Mouse (Mus musculus) megakaryocyte, embryonic 14.5 days (primary cell): ENCODE measurements at regions not wholly inside any gene's neighbourhood (a gene's known extent, or its start where the extent isn't known, plus 50 kb on each side); places are given as distances from the start of the nearest gene placed in this dataset.
"Not testable (repeated sequence)": the region's sequence is repeated elsewhere in the genome, so short reads cannot be mapped to it uniquely, and the experiment has no call there.

Experiments used
- H3K27me3 ChIP-seq: replicated peaks from 2 replicates; pipeline ENCODE3; 2012; ENCODE audit warnings: inconsistent platforms
- H3K36me3 ChIP-seq: replicated peaks from 2 replicates; pipeline ENCODE3; 2012; ENCODE audit warnings: low read length, inconsistent platforms, mixed read lengths
- H3K4me1 ChIP-seq: 2 replicates; pipeline ENCODE4 v1.6.1; 2012; ENCODE audit warnings: inconsistent platforms
- H3K4me3 ChIP-seq: replicated peaks from 2 replicates; pipeline ENCODE3; 2012; ENCODE audit warnings: moderate library complexity, mild to moderate bottlenecking, inconsistent platforms
- H3K9me3 ChIP-seq: 2 replicates; pipeline ENCODE4 v1.6.1; 2012; ENCODE audit warnings: inconsistent platforms
- FLI1 ChIP-seq: IDR thresholded peaks from 2 replicates; pipeline ENCODE4 v1.6.1; 2012; ENCODE audit warnings: low read length, inconsistent platforms, mixed read lengths
- GATA1 ChIP-seq: IDR thresholded peaks from 3 replicates; pipeline ENCODE4 v1.6.1; 2012; ENCODE audit warnings: mixed read lengths, low read length, inconsistent platforms, borderline replicate concordance

GRCm38 (mm10) chr16:30792738-30793377 is 193.3 kb downstream of the Fam43a start:
- no peak overlapping the region for H3K4me3 ChIP-seq
- peaks cover 11% of the 10 kb centered on the region for H3K9me3 ChIP-seq
- H3K27me3 ChIP-seq = peaks cover 81% of the 10 kb centered on the region
- peaks cover 36% of the 10 kb centered on the region for H3K4me1 ChIP-seq
- no peaks in the 10 kb centered on the region for H3K36me3 ChIP-seq
- TF ChIP-seq FLI1 (no peak), GATA1 (no peak)

- Histone ChIP-seq H3K4me3 (no peak overlapping the region), H3K27me3 (peaks cover 80% of the 10 kb centered on the region), H3K4me1 (peaks cover 31% of the 10 kb centered on the region), H3K36me3 (no peaks in the 10 kb centered on the region), H3K9me3 (peaks cover 11% of the 10 kb centered on the region)
- TF ChIP-seq FLI1 = no peak
- TF ChIP-seq GATA1 = no peak
These were observed 193.8 kb downstream of the Fam43a start for GRCm38 (mm10) chr16:30793378-30793753.

GRCm38 (mm10) chr16:30793856-30794255 is 194.3 kb downstream of the Fam43a start:
- no peaks in the 10 kb centered on the region for H3K36me3 ChIP-seq
- TF ChIP-seq GATA1 (no peak), FLI1 (no peak)
- peaks cover 26% of the 10 kb centered on the region for H3K4me1 ChIP-seq
- H3K27me3 ChIP-seq = peaks cover 79% of the 10 kb centered on the region
- peaks cover 11% of the 10 kb centered on the region for H3K9me3 ChIP-seq
- H3K4me3 ChIP-seq = no peak overlapping the region

GRCm38 (mm10) chr16:30795501-30795904 is 196.0 kb downstream of the Fam43a start:
- peaks cover 18% of the 10 kb centered on the region for H3K4me1 ChIP-seq
- TF ChIP-seq GATA1 = no peak
- no peak for TF ChIP-seq FLI1
- no peaks in the 10 kb centered on the region for H3K36me3 ChIP-seq
- no peak overlapping the region for H3K4me3 ChIP-seq
- peaks cover 71% of the 10 kb centered on the region for H3K27me3 ChIP-seq
- H3K9me3 ChIP-seq = peaks cover 11% of the 10 kb centered on the region

- H3K27me3 ChIP-seq = peaks cover 65% of the 10 kb centered on the region
- TF ChIP-seq FLI1 (no peak), GATA1 (no peak)
- peaks cover 16% of the 10 kb centered on the region for H3K9me3 ChIP-seq
- no peak overlapping the region for H3K4me3 ChIP-seq
- no peaks in the 10 kb centered on the region for H3K36me3 ChIP-seq
- H3K4me1 ChIP-seq = peaks cover 14% of the 10 kb centered on the region
These were observed 196.6 kb downstream of the Fam43a start for GRCm38 (mm10) chr16:30796103-30796502.

- H3K36me3 ChIP-seq = no peaks in the 10 kb centered on the region
- H3K27me3 ChIP-seq = peaks cover 58% of the 10 kb centered on the region
- peaks cover 21% of the 10 kb centered on the region for H3K9me3 ChIP-seq
- H3K4me3 ChIP-seq = no peak overlapping the region
- H3K4me1 ChIP-seq = peaks cover 14% of the 10 kb centered on the region
- no peak for TF ChIP-seq GATA1
- no peak for TF ChIP-seq FLI1
These were observed 197.5 kb downstream of the Fam43a start for GRCm38 (mm10) chr16:30797006-30797405.

GRCm38 (mm10) chr16:30797973-30798471 is 198.5 kb downstream of the Fam43a start:
- TF ChIP-seq FLI1 (no peak), GATA1 (no peak)
- no peaks in the 10 kb centered on the region for H3K36me3 ChIP-seq
- peaks cover 21% of the 10 kb centered on the region for H3K9me3 ChIP-seq
- peaks cover 48% of the 10 kb centered on the region for H3K27me3 ChIP-seq
- H3K4me3 ChIP-seq = no peak overlapping the region
- peaks cover 10% of the 10 kb centered on the region for H3K4me1 ChIP-seq

- no peak for TF ChIP-seq GATA1
- TF ChIP-seq FLI1 = no peak
- peaks cover 21% of the 10 kb centered on the region for H3K9me3 ChIP-seq
- peaks cover 9% of the 10 kb centered on the region for H3K4me1 ChIP-seq
- no peak overlapping the region for H3K4me3 ChIP-seq
- H3K27me3 ChIP-seq = peaks cover 42% of the 10 kb centered on the region
- H3K36me3 ChIP-seq = no peaks in the 10 kb centered on the region
These were observed 199.0 kb downstream of the Fam43a start for GRCm38 (mm10) chr16:30798536-30798935.

- TF ChIP-seq GATA1 = no peak
- TF ChIP-seq FLI1 = no peak
- no peaks in the 10 kb centered on the region for H3K36me3 ChIP-seq
- H3K27me3 ChIP-seq = peaks cover 33% of the 10 kb centered on the region
- peaks cover 9% of the 10 kb centered on the region for H3K4me1 ChIP-seq
- H3K4me3 ChIP-seq = peak overlapping the region; percentile 35
- peaks cover 17% of the 10 kb centered on the region for H3K9me3 ChIP-seq
These were observed 200.4 kb downstream of the Fam43a start for GRCm38 (mm10) chr16:30799699-30800483.

- Histone ChIP-seq H3K36me3 (no peaks in the 10 kb centered on the region), H3K27me3 (peaks cover 21% of the 10 kb centered on the region), H3K4me1 (peaks cover 9% of the 10 kb centered on the region), H3K4me3 (no peak overlapping the region), H3K9me3 (peaks cover 12% of the 10 kb centered on the region)
- TF ChIP-seq GATA1 = no peak
- TF ChIP-seq FLI1 = no peak
These were observed 204.5 kb downstream of the Fam43a start for GRCm38 (mm10) chr16:30804018-30804417.

- H3K4me1 ChIP-seq = not testable (repeated sequence)
These were observed 206.7 kb downstream of the Fam43a start for GRCm38 (mm10) chr16:30806206-30806605.

More at GRCm38 (mm10) chr16:30806206-30806605, 206.7 kb downstream of the Fam43a start:
- H3K27me3 ChIP-seq = peaks cover 25% of the 10 kb centered on the region
- not testable (repeated sequence) for H3K36me3 ChIP-seq, H3K4me3 ChIP-seq, H3K9me3 ChIP-seq
